Mouse (Mus musculus) midbrain, embryonic 12.5 days (tissue): ENCODE measurements around the gene Stox2. TPM values are rescaled to one million over a fixed set of nuclear protein-coding genes. Genes with fewer than 3 reads are reported as not detected.

ENCODE experiments used
- ATAC-seq: fragments of 200-750 bp; cut with Nextera tagmentation; 2 replicates; pipeline ENCODE4 v1.8.0; 2017; ENCODE audit warnings: low read depth, moderate TSS enrichment, moderate library complexity; ENCODE audit not compliant: low FRiP score
- H3K27ac ChIP-seq: fragments of 300-500 bp; sonication (generic); replicated peaks from 2 replicates; pipeline ENCODE4 v1.5.1; 2016; ENCODE audit warnings: mild to moderate bottlenecking
- H3K27me3 ChIP-seq: fragments of 300-500 bp; sonication (generic); 2 replicates; pipeline ENCODE4 v1.6.1; 2016; ENCODE audit warnings: mild to moderate bottlenecking
- H3K36me3 ChIP-seq: fragments of 300-500 bp; sonication (generic); 2 replicates; pipeline ENCODE4 v1.6.1; 2016
- H3K4me1 ChIP-seq: fragments of 300-500 bp; sonication (generic); 2 replicates; pipeline ENCODE4 v1.6.1; 2016
- H3K4me2 ChIP-seq: fragments of 300-500 bp; sonication (generic); replicated peaks from 2 replicates; pipeline ENCODE4 v1.6.1; 2016; ENCODE audit warnings: mild to moderate bottlenecking, moderate library complexity
- H3K4me3 ChIP-seq: fragments of 300-500 bp; sonication (generic); 2 replicates; pipeline ENCODE4 v1.5.1; 2016; ENCODE audit warnings: mild to moderate bottlenecking
- H3K9ac ChIP-seq: fragments of 300-500 bp; sonication (generic); replicated peaks from 2 replicates; pipeline ENCODE4 v1.6.1; 2016; ENCODE audit warnings: mild to moderate bottlenecking, moderate library complexity
- H3K9me3 ChIP-seq: fragments of 300-500 bp; sonication (generic); 2 replicates; pipeline ENCODE4 v1.6.1; 2016; ENCODE audit warnings: mild to moderate bottlenecking
- WGBS: fragments of 180-500 bp; shearing (Covaris S2); methylation state at CpG from one replicate; pipeline ENCODE4 v1.1.7; 2016; 5-methylcytosine and 5-hydroxymethylcytosine counted together
- polyA plus RNA-seq: library from polyadenylated mRNA; unstranded; fragments of >200 nt; fragmentation: Nextera tagmentation; extraction: Ambion mirVana; gene quantifications from 2 replicates; pipeline ENCODE4 v1.2.1, GENCODE M21; 2016

The Stox2 gene
- polyA plus RNA-seq, 1 experiment from 2014 or later = 53.6 TPM

DNA sequence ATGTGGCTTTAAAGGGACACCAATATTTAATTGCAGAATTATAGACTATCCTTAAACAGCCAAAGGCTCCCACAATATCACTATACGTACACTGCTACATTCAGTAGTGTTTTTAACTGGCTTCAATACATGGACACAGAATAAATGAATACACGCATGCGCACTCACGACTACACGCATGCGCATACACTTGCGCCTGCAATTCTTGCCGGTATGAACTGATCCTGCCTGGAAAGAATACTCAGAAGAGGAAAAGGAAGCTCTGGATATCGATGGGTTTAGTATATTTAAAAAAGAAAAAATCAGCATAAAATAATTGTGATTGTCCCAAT lies 100.4 kb downstream of the Stox2 start:
- 65% methylated on average over 9 of the region's 9 CpGs for WGBS
- Histone ChIP-seq H3K9me3 (no peaks in the 10 kb centered on the region), H3K27me3 (no peaks in the 10 kb centered on the region; the same call in 1 of the 2 replicates), H3K9ac (0 out of 2 replicates have a peak overlapping the region, but pooled peaks have one; percentile 5), H3K36me3 (no peaks in the 10 kb centered on the region), H3K4me3 (no peak overlapping the region; the same call in 1 of the 2 replicates), H3K27ac (peak overlapping the region; percentile 76), H3K4me2 (peak overlapping the region; percentile 35), H3K4me1 (peaks cover 43% of the 10 kb centered on the region)
- peak; percentile 64 for ATAC-seq

DNA sequence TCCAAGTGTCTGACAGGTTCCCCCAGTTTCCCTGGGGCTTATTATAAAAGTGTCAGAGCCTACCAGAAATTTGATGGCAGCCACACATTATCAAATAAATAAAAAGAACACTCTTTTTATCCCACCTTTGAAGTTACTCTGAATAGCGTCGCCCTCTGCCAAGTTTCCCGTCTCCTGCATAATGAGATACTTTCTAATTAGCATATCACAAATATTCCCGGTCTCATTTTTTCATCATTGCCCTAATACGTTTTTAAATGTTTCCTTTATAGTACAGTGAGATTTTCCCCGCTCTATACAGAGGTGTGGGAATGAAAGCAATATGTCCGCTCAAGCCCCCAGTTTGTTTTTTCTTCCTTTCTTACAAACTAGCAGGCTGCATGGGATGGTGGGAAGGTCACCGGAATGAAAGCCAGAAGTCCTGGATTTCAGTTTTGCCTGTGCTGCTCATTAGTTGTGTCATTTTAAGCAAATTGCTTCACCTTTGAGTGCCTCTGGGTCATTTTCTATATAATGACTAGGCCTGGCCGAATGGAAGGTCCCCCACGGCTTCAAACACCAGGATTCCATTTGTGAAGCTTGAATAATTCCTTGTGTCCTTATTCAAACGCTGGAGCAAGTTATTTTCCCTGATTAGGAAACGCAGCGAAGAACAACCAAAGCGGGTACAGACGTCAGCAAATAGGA lies 100.9 kb downstream of the Stox2 start:
- no peaks in the 10 kb centered on the region for H3K9me3 ChIP-seq
- peak overlapping the region; percentile 76 for H3K27ac ChIP-seq
- peak; percentile 24; the same call in 1 of the 2 replicates for ATAC-seq
- H3K4me1 ChIP-seq = peaks cover 48% of the 10 kb centered on the region
- peak overlapping the region; percentile 35 for H3K4me2 ChIP-seq
- 6% methylated on average over 15 of the region's 15 CpGs for WGBS
- H3K36me3 ChIP-seq = no peaks in the 10 kb centered on the region
- 0 out of 2 replicates have a peak overlapping the region, but pooled peaks have one; percentile 5 for H3K9ac ChIP-seq
- no peaks in the 10 kb centered on the region; the same call in 1 of the 2 replicates for H3K27me3 ChIP-seq
- H3K4me3 ChIP-seq = no peak overlapping the region; the same call in 1 of the 2 replicates

DNA sequence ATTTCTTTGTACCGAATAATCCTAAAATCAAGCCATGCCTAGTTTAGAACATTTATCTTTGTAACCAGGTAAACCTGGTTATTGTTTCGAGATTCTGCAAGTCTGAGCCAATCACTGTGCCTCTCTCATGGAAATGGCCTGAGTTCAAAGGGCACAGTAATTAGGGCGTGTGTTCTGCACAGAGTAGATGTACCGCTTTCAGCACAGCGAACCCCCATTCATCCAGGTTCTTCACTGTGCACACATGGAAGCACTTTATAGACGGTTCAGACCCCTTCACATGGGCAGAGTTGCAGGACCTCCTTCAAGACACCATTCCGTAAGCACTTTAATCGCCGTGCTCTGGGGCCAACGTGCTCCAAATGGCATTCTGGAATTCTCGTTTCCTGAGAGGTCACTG lies 104.7 kb downstream of the Stox2 start:
- ATAC-seq = no peak
- Histone ChIP-seq H3K9ac (no peak overlapping the region), H3K4me3 (no peak overlapping the region), H3K27me3 (no peaks in the 10 kb centered on the region), H3K4me2 (no peak overlapping the region), H3K36me3 (no peaks in the 10 kb centered on the region), H3K9me3 (no peaks in the 10 kb centered on the region), H3K4me1 (peaks cover 43% of the 10 kb centered on the region), H3K27ac (no peak overlapping the region)
- 83% methylated on average over 11 of the region's 11 CpGs for WGBS

DNA sequence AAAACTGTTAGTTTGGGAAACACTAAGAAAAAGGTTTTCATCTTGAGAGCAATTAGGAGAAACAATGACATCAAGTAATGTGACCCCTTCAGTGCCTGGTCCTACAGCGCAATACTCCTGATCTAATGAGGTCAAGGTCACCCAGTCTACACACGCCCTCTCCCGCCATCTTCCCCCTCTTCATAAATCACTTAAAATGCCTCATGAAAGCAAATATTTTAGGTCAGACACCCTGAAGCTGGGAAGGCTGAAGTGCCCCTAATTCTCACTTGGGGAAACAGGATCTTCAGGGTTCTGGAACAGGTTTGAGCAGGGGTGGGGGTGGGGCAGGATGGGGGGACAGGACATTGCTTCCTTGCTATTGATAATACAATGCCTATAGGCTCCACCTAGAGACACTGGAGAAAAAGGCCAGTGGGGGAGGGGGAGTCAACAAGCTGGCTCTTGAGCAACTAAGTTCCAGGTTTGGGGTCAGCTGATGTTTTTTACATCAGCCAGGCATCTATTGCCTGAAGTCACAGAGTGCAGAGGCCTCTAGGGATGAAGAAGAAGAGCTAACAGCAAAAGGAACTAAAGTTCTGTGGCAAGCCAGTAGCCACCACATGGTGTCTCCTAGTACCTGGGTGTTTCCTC lies 107.4 kb downstream of the Stox2 start:
- no peaks in the 10 kb centered on the region for H3K27me3 ChIP-seq
- no peak overlapping the region for H3K4me3 ChIP-seq
- H3K4me2 ChIP-seq = no peak overlapping the region
- no peak for ATAC-seq
- H3K36me3 ChIP-seq = no peaks in the 10 kb centered on the region
- 72% methylated on average over 3 of the region's 3 CpGs for WGBS
- H3K9ac ChIP-seq = no peak overlapping the region
- no peaks in the 10 kb centered on the region for H3K9me3 ChIP-seq
- H3K27ac ChIP-seq = no peak overlapping the region
- peaks cover 30% of the 10 kb centered on the region for H3K4me1 ChIP-seq

DNA sequence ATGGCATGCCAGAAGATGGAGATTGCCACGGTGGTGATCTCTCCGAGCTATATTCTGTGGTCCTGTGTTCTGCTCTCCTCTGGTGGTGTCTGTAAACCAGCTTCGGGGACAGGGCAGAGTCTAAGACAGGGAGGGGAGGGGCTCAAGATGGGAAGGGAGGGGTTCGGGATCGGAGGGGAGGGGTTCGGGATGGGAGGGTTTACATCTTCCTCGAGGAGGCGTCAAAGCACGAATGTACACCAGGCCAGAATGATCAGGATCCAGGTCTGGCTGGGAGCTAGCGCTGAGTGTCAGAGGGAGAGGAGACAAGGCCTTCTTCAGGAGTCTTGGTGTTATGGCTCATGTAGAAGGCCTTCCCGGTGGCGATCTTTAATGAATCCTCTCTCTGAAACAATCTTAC lies 109.7 kb downstream of the Stox2 start:
- no peak overlapping the region for H3K4me3 ChIP-seq
- 92% methylated on average over 12 of the region's 12 CpGs for WGBS

DNA sequence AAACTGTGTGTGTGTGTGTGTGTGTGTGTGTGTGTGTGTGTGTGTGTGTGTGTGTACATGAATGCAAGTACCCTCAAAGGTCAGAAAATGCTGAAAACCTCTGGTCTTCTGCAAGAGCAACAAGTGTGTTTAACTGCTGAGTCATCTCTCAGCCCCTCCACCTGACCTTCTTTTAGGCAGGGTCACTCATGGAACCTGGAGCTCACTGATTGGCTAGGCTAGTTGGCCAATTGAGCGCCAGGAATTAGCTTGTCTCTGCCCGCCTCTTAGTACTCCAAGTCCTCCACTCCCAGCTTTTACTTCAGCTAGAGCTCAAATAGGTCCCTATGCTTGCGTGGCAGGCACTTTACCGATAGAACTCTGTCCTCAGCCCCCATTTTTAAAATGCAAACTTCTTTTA lies 110.2 kb downstream of the Stox2 start:
- no peak overlapping the region for H3K9ac ChIP-seq
- H3K27me3 ChIP-seq = no peaks in the 10 kb centered on the region
- H3K27ac ChIP-seq = no peak overlapping the region
- no peak overlapping the region for H3K4me3 ChIP-seq
- 87% methylated on average over 4 of the region's 4 CpGs for WGBS
- ATAC-seq = no peak
- no peaks in the 10 kb centered on the region for H3K36me3 ChIP-seq
- H3K4me1 ChIP-seq = peaks cover 37% of the 10 kb centered on the region
- no peaks in the 10 kb centered on the region for H3K9me3 ChIP-seq
- no peak overlapping the region for H3K4me2 ChIP-seq

More for the DNA sequence above, 109.7 kb downstream of the Stox2 start:
- Histone ChIP-seq H3K36me3 (no peaks in the 10 kb centered on the region), H3K9me3 (no peaks in the 10 kb centered on the region), H3K4me2 (no peak overlapping the region), H3K27me3 (no peaks in the 10 kb centered on the region), H3K4me1 (peaks cover 37% of the 10 kb centered on the region), H3K9ac (no peak overlapping the region), H3K27ac (no peak overlapping the region)
- no peak for ATAC-seq

DNA sequence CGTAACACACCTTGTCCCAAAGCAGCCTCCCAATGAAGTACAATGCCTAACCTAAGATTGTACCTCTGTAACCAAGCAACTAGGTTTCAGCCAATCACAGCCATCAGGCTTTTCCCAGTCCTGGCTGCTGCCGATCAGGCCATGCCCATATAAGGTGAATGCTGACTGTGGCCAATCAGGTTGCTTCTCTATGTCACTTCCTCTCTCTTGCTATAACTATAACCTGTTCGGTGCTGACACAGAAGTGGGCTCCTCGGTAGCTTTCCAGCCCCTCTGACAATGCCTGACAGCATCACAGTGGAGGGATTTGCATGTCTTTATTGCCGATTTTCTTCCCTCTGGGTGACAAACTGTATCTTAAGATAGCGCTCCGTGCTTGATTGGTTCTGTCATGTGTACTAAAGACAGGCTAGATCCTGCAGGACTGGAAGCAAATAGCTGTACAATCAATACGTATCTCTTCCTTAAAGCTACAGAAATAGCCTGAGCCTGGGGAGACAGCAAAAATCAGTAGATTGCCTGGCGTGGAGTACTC lies 111.9 kb downstream of the Stox2 start:
- H3K4me2 ChIP-seq = peak overlapping the region; percentile 49

DNA sequence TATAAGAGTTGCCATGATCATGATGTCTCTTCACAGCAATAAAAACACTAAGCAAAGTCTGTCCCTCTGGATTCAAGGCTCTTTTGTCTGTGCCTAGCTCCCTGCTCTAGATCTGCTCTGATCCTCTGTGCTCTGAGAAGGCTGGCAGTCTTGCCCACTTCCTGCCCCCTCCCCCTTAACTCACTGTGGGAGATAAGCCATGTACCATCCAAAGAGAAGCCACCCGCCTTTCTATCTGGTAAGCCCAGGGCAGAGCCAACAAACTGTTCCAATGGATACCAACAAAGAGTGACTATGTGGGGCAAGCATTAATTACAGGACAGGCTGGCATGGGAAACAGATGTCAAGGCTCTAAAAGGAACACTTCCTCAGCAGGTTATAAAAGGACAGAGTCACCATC lies 113.2 kb downstream of the Stox2 start:
- ATAC-seq = no peak
- no peaks in the 10 kb centered on the region for H3K9me3 ChIP-seq
- H3K4me2 ChIP-seq = no peak overlapping the region
- no peaks in the 10 kb centered on the region for H3K36me3 ChIP-seq
- no peak overlapping the region for H3K27ac ChIP-seq
- WGBS = 85% methylated on average over 1 of the region's 1 CpGs
- H3K4me1 ChIP-seq = peaks cover 14% of the 10 kb centered on the region
- no peak overlapping the region for H3K9ac ChIP-seq
- H3K27me3 ChIP-seq = no peaks in the 10 kb centered on the region
- no peak overlapping the region for H3K4me3 ChIP-seq

More for the DNA sequence above, 111.9 kb downstream of the Stox2 start:
- Histone ChIP-seq H3K36me3 (no peaks in the 10 kb centered on the region), H3K27me3 (no peaks in the 10 kb centered on the region), H3K4me3 (peak overlapping the region; percentile 31), H3K27ac (peak overlapping the region; percentile 91), H3K9me3 (no peaks in the 10 kb centered on the region), H3K4me1 (peaks cover 22% of the 10 kb centered on the region), H3K9ac (peak overlapping the region; percentile 12)
- WGBS = 39% methylated on average over 9 of the region's 9 CpGs
- peak; percentile 99 for ATAC-seq

DNA sequence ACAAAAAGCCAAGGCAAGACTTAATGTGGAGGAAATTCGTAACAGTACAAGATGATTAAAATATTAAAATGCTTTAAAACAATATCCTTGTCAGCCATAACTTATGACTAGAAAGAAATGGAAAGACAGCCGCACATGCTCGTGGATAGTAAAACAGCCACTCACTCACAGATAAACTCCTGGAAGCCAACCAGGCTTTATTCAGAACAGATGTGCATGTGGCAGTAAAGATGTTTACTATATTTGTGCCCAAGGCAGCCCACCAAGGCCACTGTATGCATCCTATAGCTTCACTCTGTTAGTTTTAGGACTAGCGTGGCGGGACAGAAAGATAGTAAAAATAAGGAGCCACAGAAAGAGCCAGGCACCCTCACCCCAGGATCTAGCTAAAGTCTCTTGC lies 115.2 kb downstream of the Stox2 start:
- Histone ChIP-seq H3K27ac (no peak overlapping the region), H3K36me3 (no peaks in the 10 kb centered on the region), H3K4me1 (peaks cover 14% of the 10 kb centered on the region), H3K9me3 (no peaks in the 10 kb centered on the region), H3K4me2 (no peak overlapping the region), H3K9ac (no peak overlapping the region), H3K4me3 (no peak overlapping the region), H3K27me3 (no peaks in the 10 kb centered on the region)
- ATAC-seq = no peak
- WGBS = 91% methylated on average over 5 of the region's 5 CpGs

DNA sequence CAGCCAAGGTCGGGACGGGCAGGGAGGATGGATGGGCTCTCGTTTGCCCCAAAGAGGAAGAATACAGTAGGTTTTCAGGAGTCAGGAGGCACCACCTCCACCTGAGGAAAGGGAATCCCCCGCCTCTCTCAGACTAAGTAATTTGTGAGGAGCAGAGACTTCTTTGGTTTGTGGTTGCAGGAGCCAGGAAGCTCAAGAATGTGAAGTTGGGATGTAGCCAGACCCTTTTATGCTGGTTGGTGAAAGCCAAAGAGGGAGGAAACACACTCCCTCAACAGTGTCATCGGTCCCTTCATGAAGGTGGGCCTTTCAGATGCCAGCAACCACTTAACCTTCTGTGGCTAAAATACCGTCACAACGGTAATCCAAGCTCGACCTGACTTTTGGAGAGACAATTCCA lies 119.8 kb downstream of the Stox2 start:
- Histone ChIP-seq H3K4me2 (no peak overlapping the region), H3K9ac (no peak overlapping the region), H3K4me3 (no peak overlapping the region), H3K4me1 (peaks cover 12% of the 10 kb centered on the region), H3K27ac (no peak overlapping the region), H3K36me3 (no peaks in the 10 kb centered on the region), H3K27me3 (no peaks in the 10 kb centered on the region; the same call in 1 of the 2 replicates), H3K9me3 (no peaks in the 10 kb centered on the region)
- ATAC-seq = no peak
- 95% methylated on average over 8 of the region's 8 CpGs for WGBS

DNA sequence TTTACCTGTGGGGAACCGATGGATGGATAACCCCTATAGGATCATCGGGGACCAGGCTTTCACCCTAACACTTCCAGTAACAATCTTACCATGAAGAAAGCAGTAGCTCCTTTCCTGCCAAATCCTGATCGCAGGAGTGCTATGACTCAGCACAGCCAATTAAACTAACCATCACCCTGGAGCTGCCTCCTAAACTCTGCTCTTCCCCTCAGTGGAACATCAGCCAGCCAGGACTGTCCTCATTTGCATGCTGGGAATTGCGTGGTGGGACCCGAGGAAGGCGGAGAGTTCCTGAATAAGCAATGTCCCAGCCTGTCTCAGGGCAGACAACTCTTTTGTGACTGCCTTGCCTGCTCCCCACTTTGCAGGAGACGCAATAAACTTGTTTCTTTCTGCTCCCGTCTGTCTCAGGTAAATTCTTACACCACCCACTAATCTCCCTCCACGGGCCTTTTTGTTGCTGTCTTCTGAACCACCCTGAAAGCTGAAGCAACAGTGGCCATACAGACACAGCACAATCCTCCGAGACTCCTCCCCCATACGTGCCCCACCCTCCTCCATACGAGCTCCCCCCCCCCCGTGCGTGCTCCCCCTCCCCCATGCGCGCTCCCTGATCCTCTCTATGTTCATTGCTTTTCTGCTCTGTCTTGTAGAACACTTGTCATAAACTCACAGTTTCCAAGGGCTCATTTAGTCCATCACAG lies 121.9 kb downstream of the Stox2 start:
- Histone ChIP-seq H3K4me2 (peak overlapping the region; percentile 13), H3K27ac (no peak overlapping the region)
- 26% methylated on average over 16 of the region's 16 CpGs for WGBS

DNA sequence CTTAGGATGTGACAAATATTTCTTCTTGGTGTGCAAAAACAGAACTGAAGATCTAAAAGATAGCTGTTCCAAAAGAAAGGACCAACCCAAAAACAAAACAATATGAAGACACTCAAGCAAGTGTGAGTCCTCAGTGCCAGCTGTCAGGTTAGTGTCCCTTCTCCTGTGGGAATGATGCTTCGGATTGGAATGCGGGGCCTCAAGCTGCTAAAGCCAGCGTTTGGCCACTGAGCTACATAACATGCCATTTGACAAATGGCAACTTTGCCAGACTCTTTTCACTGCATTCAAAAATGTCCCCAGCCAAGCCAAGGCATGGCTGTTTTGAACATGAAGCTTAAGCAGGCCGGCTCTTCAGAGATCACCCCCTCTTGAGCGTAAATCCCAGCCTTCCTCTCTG lies 124.9 kb downstream of the Stox2 start:
- no peak overlapping the region for H3K27ac ChIP-seq
- H3K4me1 ChIP-seq = peaks cover 14% of the 10 kb centered on the region
- H3K9ac ChIP-seq = no peak overlapping the region
- no peaks in the 10 kb centered on the region for H3K36me3 ChIP-seq
- H3K4me3 ChIP-seq = no peak overlapping the region
- no peak for ATAC-seq
- H3K27me3 ChIP-seq = peaks cover 5% of the 10 kb centered on the region; the same call in 1 of the 2 replicates
- H3K4me2 ChIP-seq = no peak overlapping the region
- 8% methylated on average over 5 of the region's 5 CpGs for WGBS
- no peaks in the 10 kb centered on the region for H3K9me3 ChIP-seq

More for the DNA sequence above, 121.9 kb downstream of the Stox2 start:
- peak; percentile 62; the same call in 1 of the 2 replicates for ATAC-seq
- H3K9me3 ChIP-seq = no peaks in the 10 kb centered on the region
- peaks cover 5% of the 10 kb centered on the region; the same call in 1 of the 2 replicates for H3K27me3 ChIP-seq
- peaks cover 14% of the 10 kb centered on the region for H3K4me1 ChIP-seq
- no peak overlapping the region for H3K9ac ChIP-seq
- no peak overlapping the region for H3K4me3 ChIP-seq
- no peaks in the 10 kb centered on the region for H3K36me3 ChIP-seq
